Mouse (Mus musculus) brain, embryonic 14.5 days (tissue): Measurements from ENCODE around the gene Creb5.

Source experiments
- CTCF ChIP-seq: fragments of 200-500 bp; IDR thresholded peaks from 2 replicates; pipeline ENCODE4 v1.5.1; 2012; ENCODE audit warnings: inconsistent platforms, mild to moderate bottlenecking, moderate library complexity, borderline replicate concordance; ENCODE audit not compliant: insufficient read depth, insufficient read length; ENCODE audit errors: extremely low read depth
- POLR2A ChIP-seq: fragments of 200-500 bp; IDR thresholded peaks from 2 replicates; pipeline ENCODE4 v1.6.1; 2012; ENCODE audit warnings: mild to moderate bottlenecking, inconsistent platforms, borderline replicate concordance; ENCODE audit not compliant: poor library complexity, insufficient read depth, insufficient read length, severe bottlenecking; ENCODE audit errors: extremely low read depth

- peak; percentile 23; the same call in 1 of the 2 replicates for TF ChIP-seq CTCF
- no peak for TF ChIP-seq POLR2A
These were observed 362.7 kb downstream of the Creb5 start for GRCm38 (mm10) chr6:53649782-53650181.
